Mouse (Mus musculus): ENCODE measurements around the gene Olr1. TPM values are rescaled to one million over a fixed set of nuclear protein-coding genes. Genes with fewer than 3 reads are reported as not detected.

Olr1 gene
- polyA plus RNA-seq (2014; fragmentation: Nextera tagmentation; extraction: Ambion mirVana) = 0.71 and 1.1 TPM in 2 replicates

GRCm38 (mm10) chr6:129507024-129507423, at the start of gene Olr1:
TSS of gene Olr1 (minus strand) at chr6:129507165.
- H3K9me3 ChIP-seq (ENCODE audit: control insufficient read depth, low read length) = no peaks in the 10 kb centered on the region

DNA sequence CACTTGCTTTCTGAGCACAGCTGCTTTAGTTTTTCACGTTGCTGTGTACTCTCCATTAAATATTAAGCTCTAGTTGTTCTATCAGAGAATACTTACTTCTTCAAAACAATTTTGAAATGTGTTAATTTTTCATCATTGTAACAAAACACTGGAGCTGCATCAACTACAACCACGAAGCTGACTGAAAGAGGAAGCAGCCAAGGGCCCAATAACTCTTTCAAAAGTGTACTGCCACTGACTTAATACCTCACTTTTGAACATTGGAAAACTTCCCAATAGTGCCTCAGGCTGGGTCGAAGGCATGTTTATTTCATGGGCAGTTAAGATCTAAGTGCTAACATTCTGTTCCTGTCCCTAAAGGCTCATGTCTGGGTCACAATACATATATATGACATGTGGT, 41.0 kb upstream of the Olr1 start:
- H3K4me1 ChIP-seq (replicated peaks; ENCODE audit: control insufficient read depth, insufficient read depth, low read length) = no peaks in the 10 kb centered on the region
- DNase-seq (ENCODE audit: low spot score) (no peak), ATAC-seq (replicated peaks; ENCODE audit: low FRiP score) (no peak)
- H3K27ac ChIP-seq (ENCODE audit: low read depth, low read length) = no peak overlapping the region
- WGBS = 60% methylated on average over 3 of the region's 3 CpGs
- no peak overlapping the region for H3K9ac ChIP-seq (ENCODE audit: low read depth, low read length)
- H3K4me3 ChIP-seq (ENCODE audit: low read depth, low read length) = no peak overlapping the region
- no peaks in the 10 kb centered on the region for H3K27me3 ChIP-seq (replicated peaks; ENCODE audit: control insufficient read depth, insufficient read depth, low read length)
- H3K4me2 ChIP-seq = no peak overlapping the region
- no peaks in the 10 kb centered on the region for H3K9me3 ChIP-seq (ENCODE audit: control insufficient read depth, low read length)
- no peaks in the 10 kb centered on the region for H3K36me3 ChIP-seq (ENCODE audit: control insufficient read depth, insufficient read depth, low read length)

More at GRCm38 (mm10) chr6:129507024-129507423, at the start of gene Olr1:
- ATAC-seq (replicated peaks; ENCODE audit: low FRiP score) (no peak), DNase-seq (ENCODE audit: low spot score) (no peak)
- Histone ChIP-seq H3K27ac (ENCODE audit: low read depth, low read length) (no peak within 1 kb of the TSS), H3K4me2 (no peak within 1 kb of the TSS), H3K4me1 (replicated peaks; ENCODE audit: control insufficient read depth, insufficient read depth, low read length) (no peaks in the 10 kb centered on the region), H3K27me3 (replicated peaks; ENCODE audit: control insufficient read depth, insufficient read depth, low read length) (no peaks in the 10 kb centered on the region), H3K36me3 (ENCODE audit: control insufficient read depth, insufficient read depth, low read length) (no peaks in the 10 kb centered on the region), H3K4me3 (ENCODE audit: low read depth, low read length) (no peak within 1 kb of the TSS), H3K9ac (ENCODE audit: low read depth, low read length) (no peak within 1 kb of the TSS)
- 47% methylated on average over 9 of the region's 9 CpGs for WGBS

DNA sequence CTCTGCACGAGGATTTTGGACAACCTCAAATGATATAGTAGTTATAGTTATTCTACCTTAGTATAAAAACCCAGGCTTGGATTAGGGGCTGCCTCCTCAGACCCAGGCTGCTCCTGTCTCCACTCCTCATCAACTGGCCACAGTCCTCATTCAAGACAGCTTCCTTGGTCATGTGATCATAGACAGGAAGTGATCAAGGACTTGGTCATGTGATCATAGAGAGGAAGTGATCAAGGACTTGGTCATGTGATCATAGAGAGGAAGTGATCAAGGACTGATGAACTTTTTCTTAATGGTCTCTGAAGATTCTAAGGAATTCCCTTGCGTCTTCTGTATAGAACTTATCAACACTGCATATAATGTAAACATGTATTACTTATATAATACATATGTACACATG, 40.3 kb upstream of the Olr1 start:
- no peak overlapping the region for H3K9ac ChIP-seq (ENCODE audit: low read depth, low read length)
- ATAC-seq (replicated peaks; ENCODE audit: low FRiP score) (no peak), DNase-seq (ENCODE audit: low spot score) (no peak)
- no peak overlapping the region for H3K4me3 ChIP-seq (ENCODE audit: low read depth, low read length)
- H3K4me2 ChIP-seq = no peak overlapping the region
- H3K27ac ChIP-seq (ENCODE audit: low read depth, low read length) = no peak overlapping the region
- H3K27me3 ChIP-seq (replicated peaks; ENCODE audit: control insufficient read depth, insufficient read depth, low read length) = no peaks in the 10 kb centered on the region
- 88% methylated on average over 2 of the region's 2 CpGs for WGBS
- no peaks in the 10 kb centered on the region for H3K36me3 ChIP-seq (ENCODE audit: control insufficient read depth, insufficient read depth, low read length)
- no peaks in the 10 kb centered on the region for H3K9me3 ChIP-seq (ENCODE audit: control insufficient read depth, low read length)
- H3K4me1 ChIP-seq (replicated peaks; ENCODE audit: control insufficient read depth, insufficient read depth, low read length) = no peaks in the 10 kb centered on the region

DNA sequence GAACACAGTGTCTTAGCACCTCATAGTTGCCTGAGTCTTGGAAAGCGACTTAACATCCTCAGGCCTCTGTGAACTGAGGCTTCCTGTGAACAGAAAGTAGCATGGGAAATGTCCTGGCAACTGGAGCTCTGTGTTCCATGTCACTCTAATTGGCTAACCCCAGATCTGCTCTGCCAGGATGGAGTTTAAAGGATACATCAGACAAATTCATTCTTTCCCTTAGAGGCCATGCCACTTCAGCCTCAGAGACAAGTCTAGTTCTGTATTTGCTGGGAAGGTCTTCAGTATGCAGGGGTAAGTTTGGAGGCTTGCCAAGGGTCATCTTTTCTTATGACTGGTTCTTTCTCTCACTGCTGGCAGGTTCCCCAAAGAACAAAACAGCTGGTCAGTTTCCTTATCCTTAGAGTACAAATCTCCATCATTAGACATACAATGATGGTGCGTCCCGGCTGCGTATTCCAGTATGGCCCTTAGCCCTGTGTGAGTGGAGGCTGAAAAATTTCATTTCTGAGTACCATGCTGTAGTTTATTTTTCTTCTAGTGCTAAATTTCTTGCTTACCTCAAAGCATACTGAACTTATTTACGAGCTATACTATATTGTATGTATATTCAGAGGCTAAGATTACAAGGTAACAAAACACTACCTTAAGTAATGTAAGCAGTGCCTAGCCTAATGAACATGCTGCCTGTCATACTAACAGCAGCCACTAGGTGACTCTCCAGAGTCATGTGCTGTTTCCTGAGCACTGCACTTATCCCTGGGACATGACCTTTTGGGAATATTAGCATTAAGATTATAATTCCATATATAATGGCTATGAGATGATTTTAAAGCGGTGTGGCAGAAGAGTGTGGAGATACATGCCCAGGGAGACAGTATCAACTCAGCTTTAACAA, 37.0 kb upstream of the Olr1 start:
- Histone ChIP-seq H3K9me3 (ENCODE audit: control insufficient read depth, low read length) (no peaks in the 10 kb centered on the region), H3K27me3 (replicated peaks; ENCODE audit: control insufficient read depth, insufficient read depth, low read length) (no peaks in the 10 kb centered on the region), H3K36me3 (ENCODE audit: control insufficient read depth, insufficient read depth, low read length) (peaks cover 19% of the 10 kb centered on the region), H3K4me2 (no peak overlapping the region), H3K9ac (ENCODE audit: low read depth, low read length) (no peak overlapping the region), H3K27ac (ENCODE audit: low read depth, low read length) (no peak overlapping the region), H3K4me1 (replicated peaks; ENCODE audit: control insufficient read depth, insufficient read depth, low read length) (no peaks in the 10 kb centered on the region), H3K4me3 (ENCODE audit: low read depth, low read length) (no peak overlapping the region)
- ATAC-seq (replicated peaks; ENCODE audit: low FRiP score) (peak; percentile 66), DNase-seq (ENCODE audit: low spot score) (no peak)
- WGBS = 74% methylated on average over 6 of the region's 6 CpGs

- Histone ChIP-seq H3K4me1 (replicated peaks; ENCODE audit: control insufficient read depth, insufficient read depth, low read length) (no peaks in the 10 kb centered on the region), H3K27me3 (replicated peaks; ENCODE audit: control insufficient read depth, insufficient read depth, low read length) (no peaks in the 10 kb centered on the region), H3K9me3 (ENCODE audit: control insufficient read depth, low read length) (no peaks in the 10 kb centered on the region), H3K27ac (ENCODE audit: low read depth, low read length) (no peak overlapping the region), H3K4me3 (ENCODE audit: low read depth, low read length) (no peak overlapping the region), H3K9ac (ENCODE audit: low read depth, low read length) (no peak overlapping the region), H3K4me2 (no peak overlapping the region), H3K36me3 (ENCODE audit: control insufficient read depth, insufficient read depth, low read length) (peaks cover 19% of the 10 kb centered on the region)
- 92% methylated on average over 3 of the region's 3 CpGs for WGBS
- no peak for ATAC-seq (replicated peaks; ENCODE audit: low FRiP score)
- no peak for DNase-seq (ENCODE audit: low spot score)
Measured at GRCm38 (mm10) chr6:129542540-129542939, 35.6 kb upstream of the Olr1 start.

DNA sequence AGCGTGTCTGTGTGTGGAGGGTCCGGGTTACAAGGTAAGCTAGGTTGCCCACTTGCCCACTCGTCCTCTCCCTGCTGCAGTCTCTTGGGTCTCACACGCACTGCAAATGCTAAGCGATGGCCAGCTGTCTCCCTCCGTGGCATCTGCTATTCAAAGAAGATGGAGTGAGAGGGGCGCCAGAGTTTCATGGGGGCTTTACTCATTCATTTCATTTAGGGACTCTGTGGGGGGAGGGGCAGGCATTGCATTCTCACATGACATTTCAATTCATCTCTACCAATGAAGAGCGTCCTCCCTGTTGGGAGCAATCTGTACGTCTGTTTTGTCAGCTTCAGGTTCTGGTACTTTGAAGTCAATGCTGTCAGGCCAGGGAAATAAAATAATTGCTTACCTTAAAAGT, 35.0 kb upstream of the Olr1 start:
- no peak overlapping the region for H3K4me2 ChIP-seq
- no peaks in the 10 kb centered on the region for H3K27me3 ChIP-seq (replicated peaks; ENCODE audit: control insufficient read depth, insufficient read depth, low read length)
- DNase-seq (ENCODE audit: low spot score) = no peak
- H3K27ac ChIP-seq (ENCODE audit: low read depth, low read length) = no peak overlapping the region
- H3K36me3 ChIP-seq (ENCODE audit: control insufficient read depth, insufficient read depth, low read length) = peaks cover 19% of the 10 kb centered on the region
- ATAC-seq (replicated peaks; ENCODE audit: low FRiP score) = no peak
- no peak overlapping the region for H3K9ac ChIP-seq (ENCODE audit: low read depth, low read length)
- WGBS = 86% methylated on average over 9 of the region's 9 CpGs
- H3K4me3 ChIP-seq (ENCODE audit: low read depth, low read length) = no peak overlapping the region
- no peaks in the 10 kb centered on the region for H3K4me1 ChIP-seq (replicated peaks; ENCODE audit: control insufficient read depth, insufficient read depth, low read length)
- H3K9me3 ChIP-seq (ENCODE audit: control insufficient read depth, low read length) = no peaks in the 10 kb centered on the region

DNA sequence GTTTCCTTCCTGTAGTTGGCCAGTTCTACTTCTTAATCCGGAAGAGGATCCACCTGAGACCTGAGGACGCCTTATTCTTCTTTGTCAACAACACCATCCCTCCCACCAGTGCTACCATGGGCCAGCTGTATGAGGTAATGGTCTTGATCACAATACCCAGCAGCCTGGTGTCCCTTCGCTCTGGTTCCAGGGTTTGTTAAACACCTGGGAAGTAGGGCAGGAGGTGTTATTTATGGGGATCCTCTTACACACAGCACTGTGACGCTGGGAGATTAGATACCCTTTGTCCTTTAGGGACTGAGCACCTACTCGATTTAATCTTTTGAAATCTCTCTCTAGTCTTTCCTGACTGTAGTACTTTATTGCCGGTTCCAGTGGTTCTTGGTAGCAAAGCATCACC, 31.6 kb upstream of the Olr1 start:
- no peak overlapping the region for H3K4me3 ChIP-seq (ENCODE audit: low read depth, low read length)
- no peak for ATAC-seq (replicated peaks; ENCODE audit: low FRiP score)
- 77% methylated on average over 6 of the region's 6 CpGs for WGBS
- no peaks in the 10 kb centered on the region for H3K27me3 ChIP-seq (replicated peaks; ENCODE audit: control insufficient read depth, insufficient read depth, low read length)
- peaks cover 19% of the 10 kb centered on the region for H3K36me3 ChIP-seq (ENCODE audit: control insufficient read depth, insufficient read depth, low read length)
- no peaks in the 10 kb centered on the region for H3K9me3 ChIP-seq (ENCODE audit: control insufficient read depth, low read length)
- no peak overlapping the region for H3K4me2 ChIP-seq
- no peak overlapping the region for H3K27ac ChIP-seq (ENCODE audit: low read depth, low read length)
- H3K9ac ChIP-seq (ENCODE audit: low read depth, low read length) = no peak overlapping the region
- no peak for DNase-seq (ENCODE audit: low spot score)
- H3K4me1 ChIP-seq (replicated peaks; ENCODE audit: control insufficient read depth, insufficient read depth, low read length) = peaks cover 11% of the 10 kb centered on the region

GRCm38 (mm10) chr6:129535723-129536122, 28.8 kb upstream of the Olr1 start:
- Histone ChIP-seq H3K9ac (ENCODE audit: low read depth, low read length) (0 out of 2 replicates have a peak overlapping the region, but pooled peaks have one; percentile 20), H3K4me2 (peak overlapping the region; percentile 85), H3K27ac (ENCODE audit: low read depth, low read length) (no peak overlapping the region), H3K4me1 (replicated peaks; ENCODE audit: control insufficient read depth, insufficient read depth, low read length) (peaks cover 11% of the 10 kb centered on the region), H3K4me3 (ENCODE audit: low read depth, low read length) (no peak overlapping the region), H3K36me3 (ENCODE audit: control insufficient read depth, insufficient read depth, low read length) (peaks cover 10% of the 10 kb centered on the region), H3K9me3 (ENCODE audit: control insufficient read depth, low read length) (no peaks in the 10 kb centered on the region), H3K27me3 (replicated peaks; ENCODE audit: control insufficient read depth, insufficient read depth, low read length) (no peaks in the 10 kb centered on the region)
- 44% methylated on average over 4 of the region's 4 CpGs for WGBS
- no peak for ATAC-seq (replicated peaks; ENCODE audit: low FRiP score)
- DNase-seq (ENCODE audit: low spot score) = no peak
